Mouse (Mus musculus): ENCODE results near the gene Ppp1r9b.
"Not testable (repeated sequence)": the region's sequence is repeated elsewhere in the genome, so short reads cannot be mapped to it uniquely, and the experiment has no call there.

The Ppp1r9b gene

DNA sequence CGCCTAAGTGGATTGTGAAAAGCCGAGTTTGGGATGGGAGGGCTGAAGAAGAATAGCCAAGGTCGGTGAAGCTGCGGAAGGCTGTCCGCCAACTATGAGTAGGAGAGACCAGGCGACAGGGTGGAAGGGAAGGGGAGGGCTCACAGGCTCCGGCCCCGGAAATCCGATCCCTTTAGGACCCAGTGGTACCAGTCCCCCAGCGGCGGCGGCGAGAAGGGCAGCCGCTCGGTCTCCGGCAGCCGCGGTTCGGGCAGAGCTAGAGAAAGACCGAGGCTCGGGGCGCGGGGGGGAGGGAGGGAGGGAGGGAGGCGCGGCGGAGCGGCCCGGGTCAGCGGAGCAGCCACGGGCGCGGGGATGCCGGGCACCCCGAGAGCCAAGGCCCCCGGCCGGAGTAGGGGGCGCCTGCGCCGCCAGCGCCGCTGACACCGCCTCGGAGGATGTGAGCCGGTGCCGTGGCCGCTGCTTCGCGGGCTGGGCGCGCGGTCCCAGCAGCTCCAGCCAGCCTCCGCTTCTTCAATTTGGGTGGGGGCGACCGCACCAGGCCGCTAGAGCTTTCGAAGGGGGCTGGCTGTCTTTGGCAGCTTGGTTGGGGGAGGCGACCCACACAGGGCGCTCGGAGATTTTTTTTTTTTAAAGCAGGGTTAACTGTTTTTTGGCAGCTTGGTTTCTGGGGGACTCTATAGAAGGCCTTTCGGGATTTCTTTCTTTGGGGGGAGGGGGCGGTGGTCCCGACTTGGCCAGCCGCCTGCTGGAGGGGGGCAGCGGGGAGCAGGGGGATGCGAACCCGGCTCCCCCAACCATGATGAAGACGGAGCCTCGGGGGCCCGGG is at the start of gene Ppp1r9b:
Ppp1r9b (plus strand) TSS at position 287 of the 829 bp plus-strand sequence.
- DNase-seq: peak; percentile 93

DNA sequence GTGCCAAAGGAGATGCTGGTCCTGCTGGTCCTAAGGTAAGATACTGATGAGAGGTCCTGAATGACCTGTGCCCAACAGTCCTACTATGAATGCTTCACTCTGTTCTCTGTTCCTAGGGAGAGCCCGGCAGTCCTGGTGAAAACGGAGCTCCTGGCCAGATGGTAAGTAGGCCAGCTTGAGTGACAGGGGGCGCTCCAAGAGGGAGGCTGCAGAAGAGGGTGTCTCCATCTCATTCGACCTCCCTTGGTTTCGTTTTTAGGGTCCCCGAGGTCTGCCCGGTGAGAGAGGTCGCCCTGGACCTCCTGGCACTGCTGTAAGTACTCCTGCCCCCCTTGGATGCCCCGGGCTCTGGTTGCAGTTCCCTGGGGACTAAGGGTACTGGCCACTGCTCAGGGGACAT is 49.7 kb upstream of the Ppp1r9b start:
- DNase-seq: no peak

GRCm38 (mm10) chr11:94941776-94942175 is 49.1 kb upstream of the Ppp1r9b start:
- DNase-seq: no peak

DNA sequence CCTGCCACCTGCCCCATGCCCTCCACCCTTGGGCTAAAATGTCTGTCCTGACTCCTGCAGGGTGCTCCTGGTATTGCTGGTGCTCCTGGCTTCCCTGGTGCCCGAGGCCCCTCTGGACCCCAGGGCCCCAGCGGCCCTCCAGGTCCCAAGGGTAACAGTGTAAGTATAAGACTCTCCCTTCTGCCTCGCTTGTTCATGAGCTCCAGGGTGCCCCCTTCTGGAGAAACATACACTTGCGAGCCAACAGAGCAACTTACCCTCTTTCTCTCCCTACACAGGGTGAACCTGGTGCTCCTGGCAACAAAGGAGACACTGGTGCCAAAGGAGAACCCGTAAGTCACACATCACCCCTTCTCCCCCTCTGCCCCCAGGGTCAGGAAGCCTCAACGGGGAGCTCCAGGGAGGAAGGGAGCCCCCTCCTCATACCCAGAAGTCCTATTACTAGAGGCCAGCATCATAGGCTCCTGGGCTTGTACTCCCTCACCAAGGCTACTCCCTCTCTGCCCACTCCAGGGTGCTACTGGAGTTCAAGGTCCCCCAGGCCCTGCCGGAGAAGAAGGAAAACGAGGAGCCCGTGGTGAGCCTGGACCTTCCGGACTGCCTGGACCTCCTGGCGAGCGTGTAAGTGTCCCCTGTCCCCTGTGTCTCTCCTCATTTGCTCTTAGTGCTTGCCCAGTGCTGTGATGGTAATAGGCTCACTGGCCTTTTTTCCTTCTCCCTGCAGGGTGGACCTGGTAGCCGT is 48.4 kb upstream of the Ppp1r9b start:
- DNase-seq: no peak

- DNase-seq: no peak
Measured at GRCm38 (mm10) chr11:94943054-94943453, 47.8 kb upstream of the Ppp1r9b start.

DNA sequence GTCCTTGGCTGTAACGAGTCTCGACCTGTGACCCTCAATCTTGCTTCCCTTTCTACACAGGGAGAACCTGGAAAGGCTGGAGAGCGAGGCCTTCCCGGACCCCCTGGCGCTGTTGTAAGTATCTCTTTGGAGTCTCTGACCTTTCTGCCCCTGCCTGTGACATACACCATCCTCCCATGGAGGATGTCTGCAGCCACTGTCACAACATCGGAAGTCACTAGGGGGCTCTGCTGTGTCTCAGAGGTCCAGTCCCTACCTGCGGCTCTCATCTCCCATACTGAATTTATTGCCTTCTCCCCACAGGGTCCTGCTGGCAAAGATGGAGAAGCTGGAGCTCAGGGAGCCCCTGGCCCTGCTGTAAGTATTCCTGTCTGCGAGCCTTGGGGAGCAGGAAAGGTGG is 46.5 kb upstream of the Ppp1r9b start:
- DNase-seq: no peak

- no peak for DNase-seq
Measured at GRCm38 (mm10) chr11:94945236-94945635, 45.6 kb upstream of the Ppp1r9b start.

- DNase-seq: no peak
Measured at GRCm38 (mm10) chr11:94952169-94952568, 38.7 kb upstream of the Ppp1r9b start.

DNA sequence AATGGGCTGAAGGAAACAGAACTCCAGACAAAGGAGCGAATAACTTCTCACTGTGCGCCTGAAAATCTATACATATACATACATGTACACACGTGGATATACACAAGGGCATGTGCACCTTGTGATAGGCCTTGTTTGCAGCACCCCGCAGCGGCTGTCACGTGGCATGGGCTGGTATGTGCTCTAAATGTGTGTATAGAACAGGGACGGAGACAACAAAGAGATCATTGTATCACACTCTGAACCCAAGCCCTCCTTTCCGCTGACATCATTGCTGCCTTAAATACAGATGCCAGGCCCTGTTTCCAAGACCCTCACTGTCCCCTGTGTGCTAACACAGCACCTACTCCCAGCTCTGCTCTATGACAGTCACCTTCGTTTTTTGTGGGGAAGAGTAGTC is 35.7 kb upstream of the Ppp1r9b start:
- no peak for DNase-seq

- DNase-seq: no peak
Measured at GRCm38 (mm10) chr11:94957693-94958064, 33.2 kb upstream of the Ppp1r9b start.

GRCm38 (mm10) chr11:94958065-94958858 is 32.6 kb upstream of the Ppp1r9b start:
- DNase-seq: peak; percentile 57

DNA sequence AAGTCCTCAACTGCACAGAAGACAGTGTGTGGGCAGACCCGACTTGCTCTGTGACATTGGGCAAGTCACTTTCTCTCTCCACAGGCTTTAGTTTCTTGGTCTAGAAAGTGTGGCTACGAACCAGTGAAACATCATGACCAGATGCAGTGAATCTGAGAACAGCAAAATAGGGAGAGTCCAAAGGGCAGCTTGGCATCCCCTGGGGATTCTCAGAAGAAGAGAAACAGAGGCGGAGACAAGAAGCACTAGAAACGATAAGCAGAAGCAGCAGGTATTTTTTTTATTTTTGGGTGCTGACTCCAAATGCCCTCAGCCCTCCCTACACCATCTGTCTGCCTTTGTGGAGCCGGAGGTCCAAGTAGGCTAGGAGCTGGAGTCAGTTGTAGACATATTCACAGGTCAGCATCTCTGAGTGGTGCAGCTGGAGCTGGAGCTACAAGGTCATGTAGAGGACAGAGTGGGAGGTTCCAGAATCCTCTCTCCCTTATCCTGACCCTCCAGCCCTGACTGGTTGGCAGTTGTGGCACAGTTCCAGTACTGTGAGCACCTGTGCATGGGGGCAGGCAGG is 28.2 kb upstream of the Ppp1r9b start:
- no peak for DNase-seq

DNA sequence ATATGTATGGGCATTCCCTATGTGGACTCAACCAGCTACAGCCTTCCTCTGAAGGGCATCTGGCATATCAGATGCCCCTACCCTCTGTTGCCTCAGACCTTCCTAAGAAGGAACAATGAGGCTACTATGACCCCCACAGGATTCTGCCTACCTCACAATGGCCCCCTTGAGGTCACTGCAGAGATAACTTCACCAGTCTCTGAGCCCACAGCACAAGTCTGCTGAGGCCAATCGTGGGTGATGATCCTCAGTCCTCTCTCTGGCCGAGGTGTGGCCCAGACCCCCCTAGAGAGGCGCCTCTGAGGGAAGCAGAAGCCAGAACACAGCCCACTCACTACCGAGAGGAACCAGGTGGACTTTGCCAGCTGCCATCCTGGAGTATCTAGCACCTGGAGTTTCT is 23.4 kb upstream of the Ppp1r9b start, which contains the start of gene Hils1:
Hils1 (plus strand) TSS at position 175 of the 400 bp plus-strand sequence.
- DNase-seq: no peak

DNA sequence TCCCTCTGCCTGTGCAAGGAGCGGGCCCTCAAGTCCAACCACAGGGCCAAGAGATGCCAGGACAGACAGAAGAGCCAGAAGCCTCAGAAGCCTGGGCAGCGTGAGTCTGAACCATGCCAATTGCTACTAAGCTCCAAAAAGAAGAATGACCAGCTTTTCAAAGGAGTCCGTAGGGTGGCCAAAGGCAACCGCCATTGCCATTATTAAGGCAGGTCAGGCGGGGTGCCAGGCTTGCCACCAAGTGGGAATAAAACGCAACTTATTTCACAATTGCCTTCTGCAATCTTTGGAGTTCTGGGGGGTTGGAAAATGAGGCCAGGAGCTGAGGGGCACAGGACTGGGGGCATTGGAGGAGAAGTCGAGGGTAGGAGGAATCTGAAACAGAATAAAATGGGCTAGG is 22.6 kb upstream of the Ppp1r9b start:
- no peak for DNase-seq

DNA sequence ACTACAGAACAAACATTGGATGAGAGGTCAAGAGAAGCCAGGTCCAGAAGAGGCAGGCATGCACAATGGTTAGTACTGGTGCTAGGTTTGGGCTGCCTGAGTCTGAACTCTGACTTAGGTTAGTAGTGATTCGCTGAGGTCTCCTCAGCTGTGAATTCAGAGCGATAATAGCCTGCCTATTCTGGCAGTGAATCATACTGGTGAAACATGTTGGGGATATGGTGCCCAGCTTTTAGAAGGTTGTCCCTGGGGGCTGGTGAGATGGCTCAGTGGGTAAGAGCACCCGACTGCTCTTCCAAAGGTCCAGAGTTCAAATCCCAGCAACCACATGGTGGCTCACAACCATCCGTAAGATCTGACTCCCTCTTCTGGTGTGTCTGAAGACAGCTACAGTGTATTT is 21.1 kb upstream of the Ppp1r9b start:
- not testable (repeated sequence) for DNase-seq

- peak; percentile 65 for DNase-seq
Measured at GRCm38 (mm10) chr11:94970210-94970943, 20.5 kb upstream of the Ppp1r9b start.

GRCm38 (mm10) chr11:94971895-94972615 is 18.8 kb upstream of the Ppp1r9b start:
- DNase-seq: no peak

GRCm38 (mm10) chr11:94972887-94973286 is 17.9 kb upstream of the Ppp1r9b start:
- no peak for DNase-seq

GRCm38 (mm10) chr11:94973313-94973712 is 17.5 kb upstream of the Ppp1r9b start:
- DNase-seq: no peak

DNA sequence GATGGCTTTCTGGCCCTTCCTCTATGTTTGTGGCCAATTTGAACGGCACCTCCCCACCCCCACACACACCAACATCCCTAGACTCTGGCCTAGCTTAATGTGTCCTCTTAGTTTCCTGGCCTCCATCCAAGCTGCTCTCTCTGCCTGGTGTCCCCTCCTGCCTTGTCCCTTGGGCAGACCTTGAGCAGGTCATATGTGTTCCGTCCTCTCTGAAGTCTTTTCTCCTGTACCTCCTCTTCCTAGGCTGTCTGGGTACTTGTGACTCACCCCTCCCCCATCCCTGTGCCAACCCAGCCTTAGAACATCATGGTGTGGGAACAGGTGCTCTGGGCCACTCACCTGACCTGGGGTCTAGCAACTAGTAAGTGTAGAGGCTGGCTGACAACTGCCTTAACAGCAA is 15.9 kb upstream of the Ppp1r9b start:
- DNase-seq: no peak

DNA sequence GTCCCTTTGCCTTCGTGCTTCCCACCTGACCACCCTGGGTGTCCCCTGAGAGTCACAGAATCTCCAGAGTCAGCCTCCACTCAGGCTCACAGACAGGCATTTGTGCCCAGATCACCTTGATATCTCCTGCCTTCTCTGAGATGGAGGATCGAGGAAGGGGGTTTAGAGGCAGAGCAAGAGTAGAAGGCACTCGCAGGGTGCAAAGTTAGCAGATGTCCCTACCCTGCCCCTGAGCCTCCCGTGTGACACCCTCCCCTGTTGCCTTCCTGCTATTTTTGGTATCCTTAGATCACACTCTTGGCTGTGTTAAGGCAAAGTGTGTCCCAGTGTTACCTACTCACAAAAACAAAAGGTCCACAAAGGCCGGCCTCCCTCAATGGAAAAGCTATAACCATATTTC is 14.6 kb upstream of the Ppp1r9b start, which contains the start of gene Sgca:
Sgca (minus strand) TSS at position 129 of the 400 bp plus-strand sequence.
- DNase-seq: no peak
